Mouse (Mus musculus) megakaryocyte-erythroid progenitor cell, adult 5 weeks (primary cell): Measurements from ENCODE around the gene Olfr517. TPM values are rescaled to one million over a fixed set of nuclear protein-coding genes. Genes with fewer than 3 reads are reported as not detected.

Source experiments
- polyA plus RNA-seq: library from polyadenylated mRNA; stranded (reverse); fragments of >175 nt; gene quantifications from 2 replicates; pipeline ENCODE4 v1.2.3, GENCODE M21; 2012

Gene Olfr517
- not detected in 2 replicates for polyA plus RNA-seq

GRCm38 (mm10) chr7:108872279-108872678 is at the start of gene Olfr517:
Gene Olfr517, minus strand, starts transcription at chr7:108872379.

DNA sequence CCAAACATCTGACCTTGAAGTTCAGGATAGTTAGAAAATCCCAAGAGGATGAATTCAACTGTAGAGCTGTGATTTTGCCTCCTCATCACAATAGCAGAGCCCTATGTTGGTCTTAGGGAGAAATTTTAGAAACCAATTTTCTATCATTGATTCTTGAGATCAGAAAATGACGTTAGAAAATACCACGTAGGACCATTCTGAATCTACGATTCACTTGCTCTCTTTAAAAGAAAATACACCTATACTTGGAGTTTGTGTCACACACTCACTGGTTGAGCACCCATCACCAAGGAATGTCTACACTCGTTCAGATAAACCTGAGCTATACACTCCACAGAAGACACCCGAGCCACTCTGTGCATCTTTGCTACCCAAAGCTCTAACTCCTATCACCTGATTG is 22.1 kb upstream of the Olfr517 start, which contains the start of gene Olfr519:
Gene Olfr519 (minus strand): TSS at position 101 of the 400 bp plus-strand sequence.

DNA sequence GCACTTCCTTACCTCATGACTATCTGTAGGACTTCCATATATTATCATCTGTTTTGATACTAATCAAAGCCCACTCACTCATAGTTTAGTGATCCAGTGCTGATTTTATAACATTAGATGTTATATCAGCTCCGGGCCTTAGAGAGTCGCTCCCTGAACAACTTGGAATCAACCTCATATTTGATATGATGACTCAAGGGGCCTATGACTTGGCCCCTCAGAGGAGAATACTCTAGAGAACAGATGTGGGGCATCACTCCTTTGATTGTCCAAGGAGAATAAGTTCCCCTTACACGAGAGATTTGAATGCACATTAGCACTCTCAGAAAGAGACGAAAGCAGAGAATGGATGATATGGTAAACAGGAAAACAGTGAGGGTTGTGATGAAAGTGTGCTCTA is 12.7 kb upstream of the Olfr517 start, which contains the start of gene Olfr518:
Gene Olfr518 (minus strand): TSS at position 101 of the 400 bp plus-strand sequence.

DNA sequence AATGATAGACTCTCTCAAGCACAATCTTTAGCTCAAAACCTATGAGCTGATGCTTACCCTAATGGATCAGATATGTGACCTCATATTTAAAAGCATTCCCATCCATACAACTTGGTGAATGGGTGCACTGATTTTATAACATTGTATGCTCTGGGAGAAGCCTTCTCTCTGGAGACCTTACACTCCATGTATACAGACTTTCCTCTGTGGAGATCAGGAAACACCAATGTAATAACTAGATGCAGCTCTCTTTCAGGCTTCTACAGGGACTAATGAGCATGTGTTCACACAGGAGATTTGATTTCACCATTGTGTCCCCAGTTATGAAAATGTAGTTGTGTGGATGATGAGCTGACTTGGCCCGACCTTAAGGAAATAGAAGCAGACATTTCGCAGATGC is 21.8 kb downstream of the Olfr517 start, which contains the start of gene Olfr516:
Gene Olfr516 (minus strand): TSS at position 101 of the 400 bp plus-strand sequence.

DNA sequence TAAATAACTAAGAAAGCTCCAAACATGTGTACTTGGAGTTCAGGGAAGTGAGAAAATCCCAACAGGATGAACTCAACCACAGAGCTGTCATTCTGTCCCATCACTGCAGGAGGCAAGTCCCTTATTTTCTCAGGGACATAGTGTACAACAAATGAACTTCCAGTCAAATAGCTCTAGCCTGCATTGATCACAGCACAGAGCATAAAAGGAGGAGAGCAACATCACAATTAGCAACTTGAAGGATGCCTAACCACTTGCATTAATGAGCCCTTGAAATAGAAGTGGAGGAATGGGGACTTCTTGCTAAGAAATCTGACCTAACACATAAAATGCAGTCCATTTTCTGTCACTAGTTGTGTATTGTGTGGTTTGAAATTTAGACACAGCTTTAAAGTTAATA is 46.3 kb downstream of the Olfr517 start, which contains the start of gene Olfr514:
Gene Olfr514 (minus strand): TSS at position 101 of the 400 bp plus-strand sequence.

Other genes with a start within 250 kb of the Olfr517 start
- gene Olfr508, start 242.4 kb downstream of the Olfr517 start, polyA plus RNA-seq, result not detected in 2 replicates
- 0.02 TPM in 1 of 2 replicates, not detected in the other for gene Olfr509, start 220.5 kb downstream of the Olfr517 start, polyA plus RNA-seq
- gene Olfr510, start 206.0 kb downstream of the Olfr517 start, polyA plus RNA-seq, result not detected in 2 replicates
- not detected in 2 replicates for gene Olfr512, start 159.1 kb downstream of the Olfr517 start, polyA plus RNA-seq
- gene Olfr513, start 121.4 kb downstream of the Olfr517 start, polyA plus RNA-seq, result not detected in 2 replicates
- gene Olfr514, start 46.4 kb downstream of the Olfr517 start, polyA plus RNA-seq, result not detected in 2 replicates
- gene Olfr516, start 21.9 kb downstream of the Olfr517 start, polyA plus RNA-seq, result not detected in 2 replicates
- gene Olfr518, start 12.6 kb upstream of the Olfr517 start, polyA plus RNA-seq, result not detected in 2 replicates
- not detected in 2 replicates for gene Olfr519, start 22.0 kb upstream of the Olfr517 start, polyA plus RNA-seq
- gene Nlrp10, start 57.8 kb upstream of the Olfr517 start, polyA plus RNA-seq, result 0.13 and 0.15 TPM in 2 replicates
- gene Eif3f, start 62.0 kb upstream of the Olfr517 start, polyA plus RNA-seq, result 565 and 621 TPM in 2 replicates
- 0.01 TPM in 1 of 2 replicates, not detected in the other for gene Tub, start 78.0 kb upstream of the Olfr517 start, polyA plus RNA-seq
- gene Ric3, start 211.0 kb upstream of the Olfr517 start, polyA plus RNA-seq, result 0.89 and 0.95 TPM in 2 replicates